Mouse (Mus musculus) embryonic facial prominence, embryonic 10.5 days (tissue): ENCODE results near the gene Gpr146. TPM values are rescaled to one million over a fixed set of nuclear protein-coding genes. Genes with fewer than 3 reads are reported as not detected.

Experiments
- microRNA counts: library from miRNA; unstranded; fragments of <30 nt; microRNA quantifications from one replicate; lab custom pipeline; 2017
- microRNA-seq: library from miRNA; unstranded; fragments of <30 nt; microRNA quantifications from one replicate; pipeline ENCODE4, GENCODE M21; 2017
- polyA plus RNA-seq: library from polyadenylated mRNA; unstranded; fragments of >200 nt; fragmentation: Nextera tagmentation; extraction: Ambion mirVana; gene quantifications from 2 replicates; pipeline ENCODE4 v1.2.1, GENCODE M21; 2016

Gpr146 gene
- polyA plus RNA-seq, 1 experiment from 2014 or later, result 2.5 TPM

MicroRNA genes within 50 kb of the gene (microRNA counts, 519-probe panel; counts per million panel counts)
- microRNA mmu-miR-339-3p (lab: Ali Mortazavi, UCI), result 188 counts per million, percentile 57 among the panel's probes with 10 or more counts
- microRNA mmu-miR-339-5p (lab: Ali Mortazavi, UCI), result 188 counts per million, percentile 57 among the panel's probes with 10 or more counts

Small RNAs within 50 kb of the gene (microRNA-seq; reads per million reads assigned to microRNA genes)
- 656 reads per million, percentile 71 among the genes with 10 or more reads in this experiment for gene Mir339

Other genes starting within 250 kb of the Gpr146 start
- gene Prkar1b, start 227.7 kb upstream of the Gpr146 start, polyA plus RNA-seq, result 7.3 and 9.0 TPM in 2 replicates
- gene Dnaaf5, start 227.5 kb upstream of the Gpr146 start, polyA plus RNA-seq, result 9.6 and 10.6 TPM in 2 replicates
- gene Sun1, start 177.1 kb upstream of the Gpr146 start, polyA plus RNA-seq, result 50.5 and 50.6 TPM in 2 replicates
- 188 and 189 TPM in 2 replicates for gene Get4, start 125.4 kb upstream of the Gpr146 start, polyA plus RNA-seq
- gene Adap1, start 52.1 kb upstream of the Gpr146 start, polyA plus RNA-seq, result 0.51 and 0.54 TPM in 2 replicates
- 116 and 122 TPM in 2 replicates for gene Cox19, start 26.3 kb upstream of the Gpr146 start, polyA plus RNA-seq
- gene Cyp2w1, start 25.1 kb upstream of the Gpr146 start, polyA plus RNA-seq, result not detected in 2 replicates
- gene C130050O18Rik, start 27.6 kb downstream of the Gpr146 start, polyA plus RNA-seq, result 0.16 and 0.26 TPM in 2 replicates
- gene Gper1, start 45.5 kb downstream of the Gpr146 start, polyA plus RNA-seq, result 0.33 and 0.46 TPM in 2 replicates
- 58.2 and 58.5 TPM in 2 replicates for gene 3110082I17Rik, start 82.8 kb downstream of the Gpr146 start, polyA plus RNA-seq
- gene Zfand2a, start 106.9 kb downstream of the Gpr146 start, polyA plus RNA-seq, result 10.2 and 12.5 TPM in 2 replicates
- gene Uncx, start 165.8 kb downstream of the Gpr146 start, polyA plus RNA-seq, result 3.3 and 4.7 TPM in 2 replicates